Mouse (Mus musculus) heart, postnatal 25 days (tissue): ENCODE results near the gene Dbi. TPM values are rescaled to one million over a fixed set of nuclear protein-coding genes. Genes with fewer than 3 reads are reported as not detected.

Experiments used
- DNase-seq: peaks from one replicate; pipeline ENCODE4 v3.0.0; 2022; ENCODE audit warnings: low spot score
- intact Hi-C: fragments of 180-260 bp; cut with DNase I; formaldehyde crosslinking; loops from one replicate; pipeline ENCODE4 v1.15.1; 2025
- total RNA-seq, 2 experiments: library from RNA; stranded (reverse); gene quantifications; 2 replicates each; pipeline ENCODE4 v1.2.3; 2021

Dbi gene
- 100 to 1,000 TPM; 246 to 290 TPM for total RNA-seq

DNA sequence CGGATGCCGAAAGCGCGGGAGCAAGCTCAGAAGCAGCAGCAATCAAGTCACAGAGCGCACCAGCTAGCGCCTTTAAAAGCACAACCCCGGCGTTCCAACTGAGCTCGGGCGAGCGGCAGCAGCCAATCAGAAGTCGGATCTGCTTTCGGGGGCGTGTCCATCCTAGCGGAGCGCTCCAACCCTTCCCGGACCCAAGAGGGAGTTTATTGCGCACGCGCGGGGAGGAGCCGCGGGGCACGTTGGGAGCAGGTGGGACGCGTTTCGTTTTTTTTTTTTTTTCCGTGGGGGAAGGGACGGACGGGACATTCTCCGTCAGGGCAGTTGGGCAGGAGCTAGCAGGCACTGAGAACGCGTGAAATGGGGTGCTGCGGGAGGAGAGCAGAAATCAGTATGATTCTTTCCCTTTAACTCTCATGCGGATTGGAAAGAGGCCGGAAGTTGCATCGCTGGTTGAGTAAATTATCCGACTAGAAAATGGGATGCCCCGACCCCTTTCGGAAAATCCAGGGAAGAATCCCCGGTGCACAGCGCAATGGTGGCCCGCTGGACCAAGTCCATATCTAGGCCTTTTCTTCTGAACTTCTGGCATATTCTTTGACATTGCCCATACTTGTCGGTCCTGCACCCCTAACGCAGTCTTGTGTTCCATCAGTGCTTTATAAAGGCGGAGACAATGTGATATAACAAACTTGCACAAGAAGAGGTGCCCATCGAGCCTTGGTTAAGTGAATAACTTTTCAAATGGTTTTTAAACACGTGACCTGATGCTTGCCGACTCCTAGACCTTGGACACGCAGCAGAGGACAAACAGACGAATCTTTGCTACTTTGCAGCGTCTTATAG, at the start of gene Dbi, which contains the start of gene 3110009E18Rik:
Gene Dbi, minus strand, starts transcription at position 110 of the 843 bp plus-strand sequence.
Gene 3110009E18Rik, plus strand, starts transcription at position 219 of the 843 bp plus-strand sequence.
- intact Hi-C loops: loop anchor here (5.0 kb wide), 1 partner anchor 1804 kb away; no protein-coding TSS in a partner anchor

DNA sequence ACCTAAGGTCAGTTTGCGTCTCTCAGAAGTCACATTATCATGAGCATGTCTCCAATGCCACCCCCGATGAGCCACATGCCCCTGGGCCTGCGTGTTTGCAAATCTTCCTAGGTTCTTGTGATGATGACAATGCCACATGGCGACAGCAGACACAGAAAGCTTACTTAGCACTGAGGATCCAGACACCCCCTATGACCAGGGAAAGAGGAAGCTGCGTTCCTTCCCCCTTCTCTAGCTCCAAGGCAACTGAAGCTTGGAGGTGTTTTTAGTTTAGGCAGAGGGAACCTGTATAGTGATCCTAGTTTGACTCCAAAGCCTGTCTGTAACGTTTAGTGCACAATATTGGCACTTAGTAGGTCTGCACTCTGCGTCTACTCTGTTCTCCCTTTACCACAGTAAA, 49.4 kb upstream of the Dbi start:
- no peak for DNase-seq
- intact Hi-C loops: loop anchor here (2.0 to 10.0 kb wide), 2 partner anchors 304 to 380 kb away; no protein-coding TSS in a partner anchor

More for the DNA sequence above, at the start of gene Dbi, which contains the start of gene 3110009E18Rik:
- peak; percentile 96 for DNase-seq

GRCm38 (mm10) chr1:120168674-120169073, 47.8 kb upstream of the Dbi start:
- DNase-seq: no peak
- intact Hi-C loops: no loop called here

GRCm38 (mm10) chr1:120168016-120168415, 47.1 kb upstream of the Dbi start:
- intact Hi-C loops: no loop called here
- DNase-seq: no peak

DNA sequence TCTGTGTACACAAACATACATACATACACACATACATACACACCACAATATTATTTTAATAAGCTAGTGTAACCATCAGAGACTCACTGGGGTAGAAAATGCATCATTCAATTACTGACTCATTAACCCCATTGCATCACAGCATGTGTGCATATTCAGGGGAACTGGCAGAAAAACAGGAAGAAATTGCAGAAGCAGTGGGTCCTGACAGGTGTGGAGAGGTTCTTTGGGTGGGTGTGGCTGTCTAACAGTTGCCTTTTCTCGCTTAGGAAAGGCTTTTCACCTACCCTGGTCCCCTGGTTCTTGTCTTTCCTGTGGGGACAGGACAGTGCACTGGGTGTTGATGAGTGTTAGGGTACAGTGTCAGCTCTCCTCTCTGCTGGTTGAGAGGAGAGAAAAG, 41.7 kb upstream of the Dbi start:
- DNase-seq: no peak
- intact Hi-C loops: no loop called here

- DNase-seq: no peak
- intact Hi-C loops: no loop called here
Measured at GRCm38 (mm10) chr1:120161502-120161901, 40.6 kb upstream of the Dbi start.

DNA sequence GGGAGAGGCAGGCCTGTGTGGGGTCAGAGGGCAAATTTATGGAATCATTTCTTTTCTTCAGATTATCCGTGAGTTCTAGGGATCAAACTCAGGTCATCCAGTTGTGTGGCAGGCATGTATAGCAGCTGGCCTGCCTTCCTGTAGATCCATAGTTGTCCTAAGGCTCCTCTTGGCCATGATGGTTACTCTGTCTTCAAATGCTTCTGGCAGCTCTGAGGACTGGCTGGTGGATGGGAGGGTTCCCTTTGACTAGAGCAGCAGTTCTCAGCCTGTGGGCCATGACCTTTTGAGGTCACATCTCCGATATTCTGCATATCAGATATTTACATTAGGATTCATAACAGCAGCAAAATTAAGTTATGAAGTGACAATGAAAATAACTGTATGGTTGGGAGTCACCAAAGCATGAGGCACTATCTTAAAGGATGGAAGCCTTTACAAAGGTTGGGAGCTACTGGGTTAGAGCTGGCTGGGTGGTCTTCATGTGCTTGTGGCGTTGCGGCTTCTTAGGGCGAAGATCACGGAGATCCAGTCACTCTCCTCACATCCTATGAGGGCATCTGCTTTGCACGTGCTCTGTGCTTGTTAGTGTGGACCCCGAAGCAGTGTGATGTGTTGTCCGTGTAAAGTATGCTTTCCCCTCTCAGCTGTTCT, 37.7 kb upstream of the Dbi start:
- intact Hi-C loops: no loop called here
- DNase-seq: no peak

DNA sequence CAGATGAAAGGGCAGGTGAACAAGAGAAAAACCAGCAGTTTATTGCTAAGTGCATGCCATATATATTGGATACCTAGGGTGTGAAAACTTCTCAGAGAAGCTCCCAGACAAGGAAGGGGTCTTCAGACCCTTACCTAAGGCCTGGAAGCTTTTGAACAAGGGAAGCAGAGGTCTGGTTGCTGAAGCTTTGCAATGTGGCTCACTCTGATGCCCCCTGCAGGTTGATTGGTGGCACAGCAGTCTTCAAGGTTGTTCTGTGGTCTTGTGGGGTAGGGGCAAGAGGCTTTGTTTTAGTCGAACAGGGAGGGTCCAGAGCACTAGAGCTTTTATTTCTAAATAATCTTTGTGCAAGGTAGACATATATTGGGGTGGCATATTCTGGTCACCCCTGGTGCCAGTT, 34.4 kb upstream of the Dbi start:
- DNase-seq: no peak
- intact Hi-C loops: loop anchor here (1.0 kb wide), 1 partner anchor 57 kb away; no protein-coding TSS in a partner anchor

GRCm38 (mm10) chr1:120154232-120154631, 33.4 kb upstream of the Dbi start:
- no peak for DNase-seq
- intact Hi-C loops: loop anchor here (5.0 kb wide), 2 partner anchors 122 to 398 kb away; no protein-coding TSS in a partner anchor

DNA sequence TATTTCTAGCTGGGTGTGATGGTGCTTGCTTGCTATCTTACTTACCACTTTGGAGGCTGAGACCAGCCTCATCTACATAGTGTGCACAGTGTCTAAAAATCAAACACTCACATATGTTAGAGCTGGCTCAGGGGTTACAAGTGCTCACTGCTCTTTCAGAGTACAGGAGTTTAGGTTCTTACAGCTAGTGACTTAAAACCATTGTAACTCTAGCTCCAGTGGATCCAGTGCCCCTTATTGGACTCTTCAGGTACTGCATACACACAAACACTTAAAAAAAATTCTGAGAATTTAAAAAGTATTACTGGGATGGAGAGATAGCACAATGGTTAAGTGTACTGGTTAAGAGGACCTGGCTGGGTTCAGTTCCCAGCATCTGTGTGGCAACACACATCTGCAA, 26.1 kb upstream of the Dbi start:
- no peak for DNase-seq
- intact Hi-C loops: loop anchor here (2.0 kb wide), 1 partner anchor 48 kb away; no protein-coding TSS in a partner anchor

- intact Hi-C loops: loop anchor here (2.0 kb wide), 1 partner anchor 47 kb away; no protein-coding TSS in a partner anchor
- DNase-seq: no peak
Measured at GRCm38 (mm10) chr1:120145527-120146216, 24.8 kb upstream of the Dbi start.

DNA sequence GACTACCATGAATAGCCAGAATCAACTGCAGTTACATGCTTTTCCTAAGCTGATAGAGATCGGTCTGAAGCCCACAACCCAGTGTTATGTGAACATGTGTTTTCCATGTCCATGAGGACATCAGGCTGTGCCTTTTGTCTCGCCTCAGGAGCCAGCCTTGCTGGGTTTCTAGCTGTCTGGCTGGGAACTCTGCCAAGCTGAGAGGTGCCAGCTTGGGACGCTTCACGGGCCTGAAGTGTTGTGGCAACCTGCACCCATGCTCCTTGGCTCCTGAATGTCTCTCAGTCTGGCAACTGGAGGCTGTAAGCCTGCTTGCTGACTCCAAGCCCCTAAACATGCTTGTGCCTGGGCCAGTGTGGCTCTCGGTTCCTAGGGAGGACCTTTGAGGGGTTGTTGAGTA, 21.7 kb upstream of the Dbi start:
- peak; percentile 12 for DNase-seq
- intact Hi-C loops: no loop called here

DNA sequence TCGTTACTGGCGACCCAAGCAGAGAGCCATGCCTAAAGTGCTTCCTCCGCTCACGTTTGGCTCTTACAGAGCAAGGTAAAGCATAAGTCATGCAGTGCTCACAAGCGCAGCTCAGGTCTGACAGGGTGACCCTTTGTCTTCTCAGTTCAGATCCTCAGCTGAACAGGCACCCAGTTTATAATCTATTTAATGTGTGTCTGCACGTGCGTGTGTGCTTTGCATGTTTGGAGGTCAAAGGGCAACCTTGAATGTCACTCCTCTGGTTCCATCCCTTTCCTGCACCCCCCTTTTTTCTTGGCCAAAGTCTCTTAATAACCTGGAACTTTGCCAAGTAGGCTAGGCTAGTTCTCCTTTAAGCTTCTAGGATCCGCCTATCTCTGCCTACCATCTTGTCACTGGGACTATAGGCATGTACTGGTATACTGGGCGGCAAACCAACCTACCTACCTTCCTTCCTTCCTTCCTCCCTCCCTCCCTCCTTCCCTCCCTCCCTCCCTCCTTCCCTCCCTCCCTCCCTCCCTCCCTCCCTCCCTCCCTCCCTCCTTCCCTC, 19.3 kb upstream of the Dbi start:
- intact Hi-C loops: no loop called here
- no peak for DNase-seq

DNA sequence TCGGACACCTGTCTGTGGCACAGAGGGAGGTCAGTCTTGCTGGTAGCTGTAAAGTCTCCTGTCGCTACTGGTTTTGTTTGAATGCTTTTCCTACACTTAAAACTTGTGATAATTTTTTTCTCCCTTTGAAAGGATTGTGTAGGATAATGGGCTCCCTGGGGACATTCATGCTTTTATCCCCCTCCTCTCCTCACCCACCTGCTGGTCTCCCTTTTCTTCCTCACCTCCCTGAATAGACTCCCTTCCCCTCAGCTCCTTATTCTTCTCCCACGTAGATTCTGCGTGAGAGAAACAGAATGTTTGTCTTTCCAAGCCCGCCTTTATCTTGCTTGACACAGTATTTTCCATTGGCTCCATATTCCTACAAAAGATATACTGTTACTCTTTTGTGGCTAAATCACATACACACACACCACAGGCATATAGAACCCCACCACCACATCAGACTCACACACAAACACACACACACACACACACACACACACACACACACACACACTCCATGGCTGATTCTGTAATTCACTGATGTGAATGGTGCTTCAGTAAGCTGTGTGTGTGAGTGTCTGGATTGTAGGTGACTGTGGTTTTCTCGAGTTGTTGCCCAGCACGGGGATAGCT, 18.2 kb upstream of the Dbi start:
- intact Hi-C loops: no loop called here
- no peak for DNase-seq

- intact Hi-C loops: no loop called here
- DNase-seq: no peak
Measured at GRCm38 (mm10) chr1:120135934-120136786, 15.3 kb upstream of the Dbi start.

GRCm38 (mm10) chr1:120132376-120132775, 11.5 kb upstream of the Dbi start:
- intact Hi-C loops: no loop called here
- DNase-seq: no peak

DNA sequence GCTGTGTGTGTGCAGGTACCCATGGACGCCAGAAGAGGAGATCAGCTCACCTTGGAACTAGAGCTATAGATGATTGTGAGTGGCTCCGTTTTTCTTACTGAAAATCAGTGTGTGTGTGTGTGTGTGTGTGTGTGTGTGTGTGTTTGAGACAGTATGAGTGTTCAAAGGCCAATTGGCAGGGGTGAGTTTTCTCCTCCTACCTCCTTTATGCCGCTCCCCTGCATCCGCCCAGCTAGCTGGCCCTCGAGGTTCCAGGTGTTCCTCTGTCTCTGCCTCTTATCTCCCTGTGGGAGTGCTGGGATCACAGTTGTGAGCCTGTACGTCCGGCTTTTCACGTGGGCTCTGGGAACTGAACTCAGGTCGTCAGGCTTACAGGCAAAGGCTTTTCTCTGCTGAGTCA, 5.4 kb upstream of the Dbi start:
- intact Hi-C loops: no loop called here
- DNase-seq: no peak

GRCm38 (mm10) chr1:120125471-120125870, 4.6 kb upstream of the Dbi start:
- intact Hi-C loops: no loop called here
- no peak for DNase-seq

DNA sequence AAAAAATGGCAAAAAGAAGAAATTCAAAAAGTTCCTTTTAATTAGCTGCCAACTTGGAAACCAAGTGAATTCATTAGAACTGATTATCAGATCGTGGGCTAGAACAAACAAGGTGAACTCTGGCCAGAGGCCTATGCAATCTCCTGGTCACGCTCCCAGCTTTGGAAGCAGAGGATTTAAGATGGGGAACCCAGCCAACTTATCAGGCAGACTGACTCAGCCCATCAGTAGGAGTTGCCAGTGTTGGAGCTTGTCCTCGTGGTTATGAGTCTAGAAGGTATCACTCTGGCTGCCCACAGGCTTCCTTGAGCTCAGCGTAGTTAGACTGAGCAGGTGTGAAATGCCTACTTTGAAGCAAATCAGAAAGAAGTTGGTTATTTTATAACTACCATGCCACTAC, 4.0 kb upstream of the Dbi start:
- intact Hi-C loops: loop anchor here (5.0 kb wide), 1 partner anchor 1808 kb away; no protein-coding TSS in a partner anchor
- DNase-seq: no peak
